Mouse (Mus musculus): Measurements from ENCODE around the gene Ptpa.

DNA sequence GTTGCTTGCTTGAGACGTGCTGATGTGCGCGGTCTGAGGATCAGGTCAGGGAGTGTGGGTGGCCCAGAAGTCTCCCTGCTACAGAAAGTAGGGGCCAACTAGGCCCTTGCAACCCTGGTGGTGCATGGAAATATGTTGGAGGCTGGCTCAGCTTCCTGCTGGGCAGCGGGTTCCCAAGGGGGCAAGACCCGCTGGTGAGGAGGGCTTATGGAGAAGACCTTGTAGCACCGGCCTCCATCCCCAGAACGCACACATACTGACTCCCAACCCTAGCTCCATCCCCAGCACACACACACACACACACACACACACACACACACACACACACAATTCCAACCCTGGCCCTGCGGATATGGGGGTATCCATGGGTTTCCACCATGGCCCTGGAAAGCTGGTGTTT is 55.2 kb downstream of the Ptpa start:
- TF ChIP-seq POLR2A (IDR thresholded peaks at IDR 0.05; ENCODE audit: low read depth, low read length) (no peak), CTCF (conservative IDR thresholded peaks at IDR 0.05; ENCODE audit: insufficient read depth, insufficient read length, low read depth, low read length) (no peak)
